ENCODE assay signal across 16 mouse cellular contexts in the genomic region with DNA sequence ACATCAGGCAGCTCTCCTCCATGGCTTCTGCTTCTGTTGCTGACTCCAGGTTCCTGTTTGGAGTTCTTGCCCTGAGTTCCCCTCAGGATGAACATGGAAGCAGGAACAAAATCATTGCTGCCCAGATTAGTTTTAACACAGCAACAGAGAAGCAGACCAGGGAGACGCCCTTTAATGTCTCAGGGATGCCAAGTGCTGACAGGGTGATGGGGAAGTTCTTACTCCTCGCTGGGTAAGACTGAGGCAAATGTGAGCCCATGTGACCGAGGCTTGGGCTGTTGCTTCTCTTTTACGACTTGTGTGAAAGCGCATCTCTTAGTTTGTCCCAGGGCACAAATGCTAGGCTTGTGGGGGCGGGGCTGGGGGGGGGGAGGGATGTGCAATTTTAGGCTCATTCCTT.
"Had no signal": no experiment of that assay in that cellular context is flagged by ENCODE, and none has a peak within 500 bp of the region (broad histone marks: within the 10 kb centered on the region; RNA-seq: fewer than 3 reads in every experiment).

No protein-coding gene starts in this region.

- H3K9ac ChIP-seq: limb, embryonic 13.5 days; liver, embryonic 14.5 days; midbrain, embryonic 13.5 days; neural tube, embryonic 15.5 days; stomach, embryonic 15.5 days had no signal

- H3K27ac ChIP-seq: kidney, postnatal 0 days; limb, embryonic 13.5 days; liver, embryonic 14.5 days; midbrain, embryonic 13.5 days; neural tube, embryonic 15.5 days; stomach, embryonic 15.5 days had no signal

- ATAC-seq: intestine, postnatal 0 days; midbrain, embryonic 13.5 days had no signal

- H3K9me3 ChIP-seq: limb, embryonic 13.5 days; midbrain, embryonic 13.5 days; neural tube, embryonic 15.5 days; stomach, embryonic 15.5 days had no signal

- H3K4me3 ChIP-seq: limb, embryonic 13.5 days; midbrain, embryonic 13.5 days; myocyte; neural tube, embryonic 15.5 days; stomach, embryonic 15.5 days had no signal

- H3K27me3 ChIP-seq: limb, embryonic 13.5 days; midbrain, embryonic 13.5 days; neural tube, embryonic 15.5 days; stomach, embryonic 15.5 days had no signal

- H3K4me2 ChIP-seq: limb, embryonic 13.5 days; midbrain, embryonic 13.5 days; neural tube, embryonic 15.5 days; stomach, embryonic 15.5 days had no signal

- DNase-seq: kidney, adult 9 months; kidney, postnatal 36 days; layer of hippocampus, adult 9-11 months; layer of hippocampus, postnatal 36 days; left cerebral cortex, postnatal 4 days; lung, adult 18-20 months; lung, postnatal 4 days; thymus, adult 2 months had no signal

- H3K36me3 ChIP-seq: limb, embryonic 13.5 days; midbrain, embryonic 13.5 days; neural tube, embryonic 15.5 days; stomach, embryonic 15.5 days had no signal
